Mouse (Mus musculus) C2C12 (cell line): ENCODE measurements around the gene Fez1.

Experiments
- CEBPB ChIP-seq: IDR thresholded peaks from one replicate; pipeline ENCODE4 v1.6.1; 2011; ENCODE audit warnings: low read depth, mild to moderate bottlenecking, control low read depth, moderate library complexity
- CTCF ChIP-seq: IDR thresholded peaks from one replicate; pipeline ENCODE4 v1.5.1; 2011; ENCODE audit not compliant: control insufficient read depth, insufficient read depth, insufficient read length
- FOSL1 ChIP-seq: IDR thresholded peaks from one replicate; pipeline ENCODE4 v1.8.0; 2011; ENCODE audit warnings: mild to moderate bottlenecking, low read length; ENCODE audit not compliant: poor library complexity, insufficient read depth, severe bottlenecking
- MAX ChIP-seq: IDR thresholded peaks from one replicate; pipeline ENCODE4 v1.6.1; 2011; ENCODE audit warnings: mild to moderate bottlenecking, control low read depth
- MYOD1 ChIP-seq: IDR thresholded peaks from one replicate; pipeline ENCODE4 v1.6.1; 2011; ENCODE audit warnings: low read depth; ENCODE audit not compliant: control insufficient read depth, insufficient read length
- MYOG ChIP-seq: IDR thresholded peaks from one replicate; pipeline ENCODE4 v1.6.1; 2011; ENCODE audit not compliant: control insufficient read depth, insufficient read length; ENCODE audit errors: extremely low read depth
- USF1 ChIP-seq: IDR thresholded peaks from one replicate; pipeline ENCODE4 v1.6.1; 2011; ENCODE audit warnings: low read depth, mild to moderate bottlenecking, control low read depth, moderate library complexity

DNA sequence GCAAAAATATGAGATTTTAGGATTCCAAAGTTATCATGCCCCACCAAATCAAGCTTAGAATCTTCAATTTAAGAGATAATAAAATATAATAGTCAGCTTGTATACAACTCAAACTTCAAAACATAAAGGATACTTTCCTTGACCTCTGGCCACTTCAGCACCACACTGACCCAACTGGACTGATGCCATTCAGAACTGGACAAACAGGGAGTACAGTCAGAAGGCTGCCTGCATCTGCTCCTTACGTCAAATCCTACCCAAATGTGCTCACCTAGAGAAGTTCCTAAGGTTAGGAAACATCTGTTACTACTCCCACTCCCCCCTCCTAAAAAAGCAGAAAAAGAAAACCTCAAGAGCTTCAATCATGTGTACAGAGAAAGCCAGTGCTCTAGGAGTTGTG is 26.1 kb upstream of the Fez1 start:
- TF ChIP-seq USF1 (no peak), CTCF (no peak), MAX (no peak), MYOD1 (no peak), MYOG (no peak), CEBPB (no peak), FOSL1 (no peak)
